Mouse (Mus musculus): ENCODE measurements around the gene Etv6.

DNA sequence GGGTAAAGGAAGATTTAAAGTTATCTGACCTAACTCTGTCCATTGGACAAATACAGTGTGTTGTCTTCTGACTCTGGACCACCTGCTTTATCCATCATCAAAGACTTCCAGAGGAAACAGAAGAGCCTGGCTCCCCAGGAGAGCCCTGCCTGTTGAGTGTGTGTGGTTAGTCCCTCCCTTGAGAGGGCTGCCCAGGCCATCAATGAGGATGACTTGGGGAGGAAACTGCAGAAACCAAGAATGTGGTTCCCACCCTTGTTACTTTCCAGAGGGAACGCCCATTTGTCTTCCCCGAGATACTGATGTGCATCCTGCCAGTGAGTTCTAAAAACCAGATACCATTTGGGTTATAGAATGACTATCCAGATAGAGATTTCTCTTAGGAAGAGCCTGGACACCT, 96.1 kb downstream of the Etv6 start:
- TF ChIP-seq CTCF (IDR thresholded peaks at IDR 0.05; ENCODE audit: extremely low read depth, insufficient read length, insufficient replicate concordance, low read depth, low read length) (no peak), POLR2A (IDR thresholded peaks at IDR 0.05; ENCODE audit: low read depth, low read length) (no peak)
